Mouse (Mus musculus) brain, embryonic 14.5 days (tissue): ENCODE measurements around the gene Wdr81. TPM values are rescaled to one million over a fixed set of nuclear protein-coding genes. Genes with fewer than 3 reads are reported as not detected.

ENCODE experiments used
- DNase-seq: peaks from one replicate; pipeline ENCODE4 v3.0.0-alpha.2; 2011; ENCODE audit warnings: low read depth
- CTCF ChIP-seq: fragments of 200-500 bp; IDR thresholded peaks from 2 replicates; pipeline ENCODE4 v1.5.1; 2012; ENCODE audit warnings: inconsistent platforms, mild to moderate bottlenecking, moderate library complexity, borderline replicate concordance; ENCODE audit not compliant: insufficient read depth, insufficient read length; ENCODE audit errors: extremely low read depth
- POLR2A ChIP-seq: fragments of 200-500 bp; IDR thresholded peaks from 2 replicates; pipeline ENCODE4 v1.6.1; 2012; ENCODE audit warnings: mild to moderate bottlenecking, inconsistent platforms, borderline replicate concordance; ENCODE audit not compliant: poor library complexity, insufficient read depth, insufficient read length, severe bottlenecking; ENCODE audit errors: extremely low read depth
- polyA plus RNA-seq: library from polyadenylated mRNA; depleted of rRNA; stranded (reverse); fragments of >200 nt; gene quantifications from 2 replicates; pipeline ENCODE4 v1.2.3, GENCODE M21; 2012; rRNA removed

The Wdr81 gene
- 9.2 and 13.4 TPM in 2 replicates for polyA plus RNA-seq

GRCm38 (mm10) chr11:75453991-75454930, at the start of gene Wdr81:
Gene Wdr81, minus strand, starts transcription at chr11:75454717.
- DNase-seq, result peak; percentile 94
- TF ChIP-seq CTCF (peak; percentile 46; the same call in 1 of the 2 replicates), POLR2A (0 out of 2 replicates have a peak, but pooled peaks have one; percentile 11)

GRCm38 (mm10) chr11:75498126-75498525, 43.6 kb upstream of the Wdr81 start:
- TF ChIP-seq CTCF (no peak), POLR2A (no peak)

GRCm38 (mm10) chr11:75494296-75495049, 40.0 kb upstream of the Wdr81 start:
- DNase-seq, result no peak

More at GRCm38 (mm10) chr11:75498126-75498525, 43.6 kb upstream of the Wdr81 start:
- no peak for DNase-seq

GRCm38 (mm10) chr11:75487496-75487895, 33.0 kb upstream of the Wdr81 start:
- no peak for TF ChIP-seq CTCF
- TF ChIP-seq POLR2A, result no peak
- DNase-seq, result no peak

More at GRCm38 (mm10) chr11:75494296-75495049, 40.0 kb upstream of the Wdr81 start:
- TF ChIP-seq POLR2A, result no peak
- no peak for TF ChIP-seq CTCF

GRCm38 (mm10) chr11:75486601-75487285, 32.2 kb upstream of the Wdr81 start, which contains the start of gene Prpf8:
Gene Prpf8, plus strand, starts transcription at chr11:75486816.
- peak; percentile 99 for DNase-seq
- peak; percentile 38; the same call in 1 of the 2 replicates for TF ChIP-seq POLR2A
- TF ChIP-seq CTCF, result no peak

- no peak for TF ChIP-seq CTCF
- no peak for TF ChIP-seq POLR2A
- no peak for DNase-seq
These were observed 31.7 kb upstream of the Wdr81 start for GRCm38 (mm10) chr11:75486192-75486591.

- DNase-seq, result no peak
- TF ChIP-seq POLR2A, result no peak
- no peak for TF ChIP-seq CTCF
These were observed 18.9 kb upstream of the Wdr81 start for GRCm38 (mm10) chr11:75473376-75473775.

- no peak for DNase-seq
- TF ChIP-seq CTCF (no peak), POLR2A (no peak)
These were observed 18.1 kb upstream of the Wdr81 start for GRCm38 (mm10) chr11:75472469-75473081.

GRCm38 (mm10) chr11:75470675-75471074, 16.2 kb upstream of the Wdr81 start:
- no peak for TF ChIP-seq CTCF
- no peak for TF ChIP-seq POLR2A
- no peak for DNase-seq

- TF ChIP-seq CTCF (no peak), POLR2A (no peak)
- no peak for DNase-seq
These were observed 14.7 kb upstream of the Wdr81 start for GRCm38 (mm10) chr11:75469261-75469660.
